Mouse (Mus musculus): ENCODE measurements around the gene Etaa1.

GRCm38 (mm10) chr11:17952791-17953190, 884 bp downstream of the Etaa1 start:
- TF ChIP-seq TAL1 (IDR thresholded peaks at IDR 0.05; ENCODE audit: low read length) (no peak), GATA1 (IDR thresholded peaks at IDR 0.05; ENCODE audit: low read length) (no peak)
